Comparison of ENCODE assay signal across 26 mouse cellular contexts in genomic region chr11:118347911-118348310, GRCm38 (mm10). TPM values are rescaled to one million over a fixed set of nuclear protein-coding genes. Genes with fewer than 3 reads are reported as not detected.
DNase-seq lines count a peak whose midpoint lies in the region; ATAC-seq and TF ChIP-seq lines count a peak whose summit lies in the region.
"Had no signal": no experiment of that assay in that cellular context is flagged by ENCODE, and none has a peak within 500 bp of the region (broad histone marks: within the 10 kb centered on the region; RNA-seq: fewer than 3 reads in every experiment).

No protein-coding gene starts in this region.

- no peak overlapping the region for H3K9ac ChIP-seq in heart, embryonic 16.5 days (ENCODE audit: low read length)
- no peak overlapping the region for H3K9ac ChIP-seq in heart, embryonic 12.5 days
- H3K9ac ChIP-seq in embryonic facial prominence, embryonic 15.5 days, result no peak overlapping the region
- no peak overlapping the region for H3K9ac ChIP-seq in hindbrain, embryonic 16.5 days (ENCODE audit: low read depth, low read length)
- H3K9ac ChIP-seq: liver, embryonic 15.5 days; lung, embryonic 14.5 days had no signal

- peaks cover 40% of the 10 kb centered on the region for H3K4me1 ChIP-seq in heart, embryonic 16.5 days (ENCODE audit: control insufficient read depth, insufficient read depth, low read length)
- H3K4me1 ChIP-seq in heart, embryonic 12.5 days (replicated peaks), result peaks cover 49% of the 10 kb centered on the region
- peaks cover 12% of the 10 kb centered on the region for H3K4me1 ChIP-seq in testis, adult 2 months (ENCODE audit: control insufficient read depth, insufficient read depth, low read length)
- H3K4me1 ChIP-seq in embryonic facial prominence, embryonic 15.5 days, result peaks cover 76% of the 10 kb centered on the region
- H3K4me1 ChIP-seq in hindbrain, embryonic 16.5 days (ENCODE audit: control insufficient read depth, insufficient read depth, low read depth, low read length), result peaks cover 21% of the 10 kb centered on the region

- TF ChIP-seq POLR2A in testis, adult 2 months (IDR thresholded peaks at IDR 0.05; ENCODE audit: control insufficient read depth, low read depth, low read length), result no peak

- peak overlapping the region; percentile 46; the same call in 1 of the 2 replicates for H3K27ac ChIP-seq in heart, embryonic 16.5 days (ENCODE audit: low read length)
- H3K27ac ChIP-seq in heart, embryonic 12.5 days (ENCODE audit: poor library complexity, severe bottlenecking), result no peak overlapping the region
- peak overlapping the region; percentile 23; the same call in 1 of the 2 replicates for H3K27ac ChIP-seq in testis, adult 2 months (ENCODE audit: control insufficient read depth, insufficient read depth, low read depth, low read length)
- 0 out of 2 replicates have a peak overlapping the region, but pooled peaks have one; percentile 39 for H3K27ac ChIP-seq in embryonic facial prominence, embryonic 15.5 days (replicated peaks)
- H3K27ac ChIP-seq in hindbrain, embryonic 16.5 days (ENCODE audit: low read depth, low read length), result no peak overlapping the region

- TF ChIP-seq CTCF in testis, adult 2 months (IDR thresholded peaks at IDR 0.05; ENCODE audit: control insufficient read depth, insufficient read depth, insufficient replicate concordance, low read depth, low read length), result no peak

- WGBS in heart, embryonic 16.5 days, result 83% methylated on average over 12 of the region's 12 CpGs
- WGBS in heart, embryonic 12.5 days, result 90% methylated on average over 12 of the region's 12 CpGs
- 73% methylated on average over 12 of the region's 12 CpGs for WGBS in embryonic facial prominence, embryonic 15.5 days
- WGBS in hindbrain, embryonic 16.5 days, result 90% methylated on average over 12 of the region's 12 CpGs

- H3K4me2 ChIP-seq in heart, embryonic 16.5 days (ENCODE audit: low read depth, low read length), result no peak overlapping the region
- no peak overlapping the region for H3K4me2 ChIP-seq in heart, embryonic 12.5 days
- H3K4me2 ChIP-seq in embryonic facial prominence, embryonic 15.5 days (replicated peaks), result no peak overlapping the region
- no peak overlapping the region for H3K4me2 ChIP-seq in hindbrain, embryonic 16.5 days (ENCODE audit: low read length)
- H3K4me2 ChIP-seq: embryonic facial prominence, embryonic 12.5 days; heart, embryonic 11.5 days; liver, embryonic 15.5 days; midbrain, embryonic 11.5 days had no signal

- no peak for DNase-seq in testis, postnatal 14 days (ENCODE audit: low spot score)
- DNase-seq in thymus, postnatal 25 days, result peak; percentile 34
- no peak for DNase-seq in cerebellum, postnatal 10 days
- DNase-seq: adrenal gland, postnatal 25 days; cerebellum, adult 2 months; cerebellum, postnatal 36 days; gastrocnemius, postnatal 10 days; heart, postnatal 14 days; kidney, adult 8-10 months; kidney, postnatal 10 days; layer of hippocampus, adult 9-11 months; liver; lung, embryonic 14.5 days; right cerebral cortex, postnatal 25 days had no signal

- H3K9me3 ChIP-seq in heart, embryonic 16.5 days (replicated peaks; ENCODE audit: control insufficient read depth, low read length), result no peaks in the 10 kb centered on the region
- H3K9me3 ChIP-seq in heart, embryonic 12.5 days (replicated peaks), result no peaks in the 10 kb centered on the region
- no peaks in the 10 kb centered on the region for H3K9me3 ChIP-seq in embryonic facial prominence, embryonic 15.5 days (replicated peaks)
- no peaks in the 10 kb centered on the region for H3K9me3 ChIP-seq in hindbrain, embryonic 16.5 days (ENCODE audit: control insufficient read depth, low read length)
- H3K9me3 ChIP-seq: embryonic facial prominence, embryonic 12.5 days; liver, embryonic 15.5 days had no signal

- no peaks in the 10 kb centered on the region for H3K27me3 ChIP-seq in heart, embryonic 16.5 days (ENCODE audit: control insufficient read depth, insufficient read depth, low read length)
- no peaks in the 10 kb centered on the region for H3K27me3 ChIP-seq in heart, embryonic 12.5 days (replicated peaks)
- H3K27me3 ChIP-seq in testis, adult 2 months (ENCODE audit: control insufficient read depth, insufficient read depth, low read length), result no peaks in the 10 kb centered on the region
- no peaks in the 10 kb centered on the region for H3K27me3 ChIP-seq in embryonic facial prominence, embryonic 15.5 days
- no peaks in the 10 kb centered on the region for H3K27me3 ChIP-seq in hindbrain, embryonic 16.5 days (replicated peaks; ENCODE audit: control insufficient read depth, insufficient read depth, low read length)
- H3K27me3 ChIP-seq: embryonic facial prominence, embryonic 12.5 days had no signal

- ATAC-seq in heart, embryonic 16.5 days (replicated peaks; ENCODE audit: extremely low read depth, insufficient read depth, low FRiP score), result no peak
- ATAC-seq in heart, embryonic 12.5 days (ENCODE audit: insufficient number of reproducible peaks, low FRiP score), result no peak
- no peak for ATAC-seq in embryonic facial prominence, embryonic 15.5 days (ENCODE audit: insufficient number of reproducible peaks, low FRiP score, low TSS enrichment, low read depth)
- ATAC-seq in hindbrain, embryonic 16.5 days, result no peak
- ATAC-seq: forebrain, embryonic 16.5 days; midbrain, embryonic 16.5 days had no signal

- H3K36me3 ChIP-seq in heart, embryonic 16.5 days (ENCODE audit: control insufficient read depth, insufficient read depth), result 0 out of 2 replicates have a peak, but pooled peaks cover 2% of the 10 kb centered on the region
- H3K36me3 ChIP-seq in heart, embryonic 12.5 days, result peaks cover 8% of the 10 kb centered on the region; the same call in 1 of the 2 replicates
- H3K36me3 ChIP-seq in testis, adult 2 months (ENCODE audit: control insufficient read depth, insufficient read depth, low read length), result no peaks in the 10 kb centered on the region
- H3K36me3 ChIP-seq in embryonic facial prominence, embryonic 15.5 days, result 0 out of 2 replicates have a peak, but pooled peaks cover 4% of the 10 kb centered on the region
- H3K36me3 ChIP-seq in hindbrain, embryonic 16.5 days (ENCODE audit: control insufficient read depth, insufficient read depth, low read length), result no peaks in the 10 kb centered on the region
- H3K36me3 ChIP-seq: liver, embryonic 15.5 days had no signal

- no peak overlapping the region for H3K4me3 ChIP-seq in heart, embryonic 16.5 days (ENCODE audit: low read length)
- H3K4me3 ChIP-seq in heart, embryonic 12.5 days, result no peak overlapping the region
- no peak overlapping the region for H3K4me3 ChIP-seq in testis, adult 2 months (ENCODE audit: control insufficient read depth, low read depth, low read length)
- no peak overlapping the region for H3K4me3 ChIP-seq in embryonic facial prominence, embryonic 15.5 days (replicated peaks)
- H3K4me3 ChIP-seq in hindbrain, embryonic 16.5 days (ENCODE audit: low read length), result no peak overlapping the region
- H3K4me3 ChIP-seq: embryonic facial prominence, embryonic 12.5 days; erythroblast, embryonic 14.5 days; liver, embryonic 15.5 days had no signal

RNA-seq across cellular contexts. Expression of gene Cep295nl, which starts 5.6 kb away (rescaled TPM):
- 0.28 and 0.36 TPM in 2 replicates for polyA plus RNA-seq in heart, embryonic 16.5 days (2015; fragmentation: Nextera tagmentation; extraction: Ambion mirVana)
- polyA plus RNA-seq in heart, embryonic 12.5 days (2016; fragmentation: Nextera tagmentation; extraction: Ambion mirVana), result 0.23 and 0.24 TPM in 2 replicates
- polyA plus RNA-seq in testis, adult 2 months (2012; rRNA removed), result 274 and 283 TPM in 2 replicates
- 0.59 and 0.64 TPM in 2 replicates for polyA plus RNA-seq in embryonic facial prominence, embryonic 15.5 days (2015; fragmentation: Nextera tagmentation; extraction: Ambion mirVana)
- 0.15 and 0.17 TPM in 2 replicates for polyA plus RNA-seq in hindbrain, embryonic 16.5 days (2015; fragmentation: Nextera tagmentation; extraction: Ambion mirVana)
- polyA plus RNA-seq: erythroblast, embryonic 14.5 days; liver, embryonic 15.5 days had no signal

RNA-seq across cellular contexts. Expression of gene Timp2, which starts 7.6 kb away (rescaled TPM):
- polyA plus RNA-seq in heart, embryonic 16.5 days (2015; fragmentation: Nextera tagmentation; extraction: Ambion mirVana), result 70.6 and 74.5 TPM in 2 replicates
- 68.9 and 72.1 TPM in 2 replicates for polyA plus RNA-seq in heart, embryonic 12.5 days (2016; fragmentation: Nextera tagmentation; extraction: Ambion mirVana)
- polyA plus RNA-seq in testis, adult 2 months (2012; rRNA removed), result 81.7 and 94.1 TPM in 2 replicates
- 163 and 170 TPM in 2 replicates for polyA plus RNA-seq in embryonic facial prominence, embryonic 15.5 days (2015; fragmentation: Nextera tagmentation; extraction: Ambion mirVana)
- polyA plus RNA-seq in hindbrain, embryonic 16.5 days (2015; fragmentation: Nextera tagmentation; extraction: Ambion mirVana), result 95.2 and 97.8 TPM in 2 replicates

RNA-seq across cellular contexts. Expression of gene Lgals3bp, which starts 54.0 kb away (rescaled TPM):
- 16.8 and 27.5 TPM in 2 replicates for polyA plus RNA-seq in heart, embryonic 16.5 days (2015; fragmentation: Nextera tagmentation; extraction: Ambion mirVana)
- 4.5 and 5.1 TPM in 2 replicates for polyA plus RNA-seq in heart, embryonic 12.5 days (2016; fragmentation: Nextera tagmentation; extraction: Ambion mirVana)
- polyA plus RNA-seq in testis, adult 2 months (2012; rRNA removed), result 22.7 and 23.3 TPM in 2 replicates
- polyA plus RNA-seq in embryonic facial prominence, embryonic 15.5 days (2015; fragmentation: Nextera tagmentation; extraction: Ambion mirVana), result 15.6 and 19.8 TPM in 2 replicates
- polyA plus RNA-seq in hindbrain, embryonic 16.5 days (2015; fragmentation: Nextera tagmentation; extraction: Ambion mirVana), result 7.1 and 8.1 TPM in 2 replicates

RNA-seq across cellular contexts. Expression of gene Usp36, which starts 57.9 kb away (rescaled TPM):
- 13.5 and 14.2 TPM in 2 replicates for polyA plus RNA-seq in heart, embryonic 16.5 days (2015; fragmentation: Nextera tagmentation; extraction: Ambion mirVana)
- 14.8 and 16.2 TPM in 2 replicates for polyA plus RNA-seq in heart, embryonic 12.5 days (2016; fragmentation: Nextera tagmentation; extraction: Ambion mirVana)
- polyA plus RNA-seq in testis, adult 2 months (2012; rRNA removed), result 3.7 and 3.9 TPM in 2 replicates
- polyA plus RNA-seq in embryonic facial prominence, embryonic 15.5 days (2015; fragmentation: Nextera tagmentation; extraction: Ambion mirVana), result 23.2 and 25.4 TPM in 2 replicates
- polyA plus RNA-seq in hindbrain, embryonic 16.5 days (2015; fragmentation: Nextera tagmentation; extraction: Ambion mirVana), result 15.2 and 18.9 TPM in 2 replicates

Comparison
In these comparisons a context has a peak if more than half of its experiments do, and no peak if none do; other contexts are left out.
1. H3K27ac ChIP-seq: peak in heart, embryonic 16.5 days (single experiment), testis, adult 2 months (single experiment) and embryonic facial prominence, embryonic 15.5 days (single experiment); none in heart, embryonic 12.5 days (single experiment) and hindbrain, embryonic 16.5 days (single experiment).
2. RNA of gene Cep295nl, which starts 5.6 kb away (polyA plus RNA-seq): 274 to 283 TPM in testis, adult 2 months; 0.59 to 0.64 TPM in embryonic facial prominence, embryonic 15.5 days, 0.28 to 0.36 TPM in heart, embryonic 16.5 days, 0.23 to 0.24 TPM in heart, embryonic 12.5 days and 0.15 to 0.17 TPM in hindbrain, embryonic 16.5 days; every median in the first group is over 100 times any median in the second.